Mouse (Mus musculus) brain, embryonic 14.5 days (tissue): ENCODE results near the gene Gtf2ird1.

Experiments
- CTCF ChIP-seq: fragments of 200-500 bp; IDR thresholded peaks from 2 replicates; pipeline ENCODE4 v1.5.1; 2012; ENCODE audit warnings: inconsistent platforms, mild to moderate bottlenecking, moderate library complexity, borderline replicate concordance; ENCODE audit not compliant: insufficient read depth, insufficient read length; ENCODE audit errors: extremely low read depth
- POLR2A ChIP-seq: fragments of 200-500 bp; IDR thresholded peaks from 2 replicates; pipeline ENCODE4 v1.6.1; 2012; ENCODE audit warnings: mild to moderate bottlenecking, inconsistent platforms, borderline replicate concordance; ENCODE audit not compliant: poor library complexity, insufficient read depth, insufficient read length, severe bottlenecking; ENCODE audit errors: extremely low read depth

GRCm38 (mm10) chr5:134321699-134322098 is 134.8 kb downstream of the Gtf2ird1 start:
- TF ChIP-seq CTCF: no peak
- no peak for TF ChIP-seq POLR2A
